In genomic region chr11:70432895-70433568, GRCm38 (mm10) we compare ENCODE assay signal across 8 mouse cellular contexts. TPM values are rescaled to one million over a fixed set of nuclear protein-coding genes. Genes with fewer than 3 reads are reported as not detected.
DNase-seq lines count a peak whose midpoint lies in the region; ATAC-seq and TF ChIP-seq lines count a peak whose summit lies in the region.

No protein-coding gene starts in this region.

- H3K36me3 ChIP-seq in kidney, postnatal 0 days (ENCODE audit: insufficient read depth, low read length) = 0 out of 2 replicates have a peak, but pooled peaks cover 11% of the 10 kb centered on the region
- peaks cover 44% of the 10 kb centered on the region for H3K36me3 ChIP-seq in G1E (replicated peaks)
- H3K36me3 ChIP-seq in erythroblast, embryonic 14.5 days (ENCODE audit: control insufficient read depth) = peaks cover 19% of the 10 kb centered on the region
- H3K36me3 ChIP-seq in stomach, embryonic 16.5 days (ENCODE audit: control insufficient read depth, insufficient read depth, low read length) = no peaks in the 10 kb centered on the region

- peak overlapping the region; percentile 74 for H3K9ac ChIP-seq in kidney, postnatal 0 days (ENCODE audit: low read depth, low read length)
- peak overlapping the region; percentile 88 for H3K9ac ChIP-seq in stomach, embryonic 16.5 days (ENCODE audit: low read length)

- no peak for TF ChIP-seq CTCF in kidney, postnatal 0 days (IDR thresholded peaks at IDR 0.05; ENCODE audit: low read depth)
- TF ChIP-seq CTCF in G1E (IDR thresholded peaks at IDR 0.05; ENCODE audit: low read depth, low read length) = no peak

- H3K4me1 ChIP-seq in kidney, postnatal 0 days (replicated peaks; ENCODE audit: insufficient read depth, low read length) = peaks cover 9% of the 10 kb centered on the region; the same call in 1 of the 2 replicates
- H3K4me1 ChIP-seq in G1E (ENCODE audit: insufficient read depth, low read depth, low read length) = peaks cover 63% of the 10 kb centered on the region
- peaks cover 42% of the 10 kb centered on the region for H3K4me1 ChIP-seq in erythroblast, embryonic 14.5 days (ENCODE audit: control insufficient read depth)
- H3K4me1 ChIP-seq in stomach, embryonic 16.5 days (ENCODE audit: control insufficient read depth, insufficient read depth, low read length) = peaks cover 13% of the 10 kb centered on the region

- no peaks in the 10 kb centered on the region for H3K9me3 ChIP-seq in kidney, postnatal 0 days (replicated peaks; ENCODE audit: low read length)
- no peaks in the 10 kb centered on the region for H3K9me3 ChIP-seq in G1E (replicated peaks)
- no peaks in the 10 kb centered on the region for H3K9me3 ChIP-seq in erythroblast, embryonic 14.5 days (ENCODE audit: control insufficient read depth, low read length)
- H3K9me3 ChIP-seq in stomach, embryonic 16.5 days (replicated peaks; ENCODE audit: control insufficient read depth, low read length) = no peaks in the 10 kb centered on the region

- 10% methylated on average over 15 of the region's 15 CpGs for WGBS in kidney, postnatal 0 days
- WGBS in stomach, embryonic 16.5 days = 8% methylated on average over 15 of the region's 15 CpGs

- no peaks in the 10 kb centered on the region for H3K27me3 ChIP-seq in kidney, postnatal 0 days (ENCODE audit: insufficient read depth, low read length)
- peaks cover 7% of the 10 kb centered on the region for H3K27me3 ChIP-seq in G1E (ENCODE audit: insufficient read depth, low read length)
- H3K27me3 ChIP-seq in erythroblast, embryonic 14.5 days (ENCODE audit: control insufficient read depth) = no peaks in the 10 kb centered on the region
- no peaks in the 10 kb centered on the region for H3K27me3 ChIP-seq in stomach, embryonic 16.5 days (ENCODE audit: control insufficient read depth, insufficient read depth, low read length)

- peak; percentile 14; the same call in 1 of the 2 replicates for ATAC-seq in kidney, postnatal 0 days (replicated peaks; ENCODE audit: low FRiP score, low read depth)
- ATAC-seq in G1E (ENCODE audit: extremely low read depth, insufficient number of reproducible peaks, low FRiP score, poor library complexity, severe bottlenecking) = peak; percentile 10; the same call in 1 of the 2 replicates
- ATAC-seq in inflammation-experienced regulatory T-cells, adult 6 months = peak; percentile 28
- ATAC-seq in stomach, embryonic 16.5 days (ENCODE audit: insufficient read depth, low FRiP score) = peak; percentile 3; the same call in 1 of the 2 replicates

- peak; percentile 29 for DNase-seq in kidney, postnatal 0 days (ENCODE audit: low spot score)
- DNase-seq in kidney, adult 8-10 months = no peak
- peak; percentile 63 for DNase-seq in G1E (ENCODE audit: low spot score)
- peak; percentile 45 for DNase-seq in lung, postnatal 25 days (ENCODE audit: low spot score)
- no peak for DNase-seq in gastrocnemius, postnatal 25 days

- H3K4me2 ChIP-seq in kidney, postnatal 0 days (ENCODE audit: low read length) = peak overlapping the region; percentile 95
- peak overlapping the region; percentile 82 for H3K4me2 ChIP-seq in stomach, embryonic 16.5 days (ENCODE audit: low read depth, low read length)

- H3K27ac ChIP-seq in kidney, postnatal 0 days = peak overlapping the region; percentile 51
- peak overlapping the region; percentile 74 for H3K27ac ChIP-seq in stomach, embryonic 16.5 days (ENCODE audit: low read length)

- peak overlapping the region; percentile 79 for H3K4me3 ChIP-seq in kidney, postnatal 0 days (replicated peaks; ENCODE audit: low read depth, low read length)
- H3K4me3 ChIP-seq in G1E (ENCODE audit: low read depth, low read length) = peak overlapping the region; percentile 79
- peak overlapping the region; percentile 80 for H3K4me3 ChIP-seq in erythroblast, embryonic 14.5 days (replicated peaks)
- H3K4me3 ChIP-seq in stomach, embryonic 16.5 days (replicated peaks; ENCODE audit: low read length) = peak overlapping the region; percentile 77

RNA-seq across cellular contexts. Expression of gene Arrb2, which starts 0.6 kb away (rescaled TPM):
- polyA plus RNA-seq in kidney, postnatal 0 days (2015; fragmentation: Nextera tagmentation; extraction: Ambion mirVana) = 12.0 and 13.5 TPM in 2 replicates
- 51.7 and 69.3 TPM in 2 replicates for total RNA-seq in G1E (2014; fragmentation: Nextera tagmentation)
- 97.1 and 114 TPM in 2 replicates for total RNA-seq in G1E (2017)
- polyA plus RNA-seq in G1E (2012) = 327 and 349 TPM in 2 replicates
- polyA plus RNA-seq in erythroblast, embryonic 14.5 days (2012) = 7.9 and 11.5 TPM in 2 replicates
- 100 to 1,000 TPM in 2 of 3 experiments, 10 to 100 TPM in 1; 50.6 to 129 (median 119) TPM for polyA plus RNA-seq in inflammation-experienced regulatory T-cells, adult 6 months (2017; shearing (Covaris generic))
- 14.7 and 14.8 TPM in 2 replicates for polyA plus RNA-seq in stomach, embryonic 16.5 days (2015; fragmentation: Nextera tagmentation; extraction: Ambion mirVana)
- 1 to 10 TPM; 7.5 to 9.0 TPM for total RNA-seq in gastrocnemius, postnatal 25 days (2021)

RNA-seq across cellular contexts. Expression of gene Med11, which starts 18.7 kb away (rescaled TPM):
- polyA plus RNA-seq in kidney, postnatal 0 days (2015; fragmentation: Nextera tagmentation; extraction: Ambion mirVana) = 33.5 and 38.3 TPM in 2 replicates
- 13.2 and 18.1 TPM in 2 replicates for total RNA-seq in G1E (2014; fragmentation: Nextera tagmentation)
- 37.0 and 42.4 TPM in 2 replicates for total RNA-seq in G1E (2017)
- 18.5 and 22.6 TPM in 2 replicates for polyA plus RNA-seq in G1E (2012)
- 1.1 and 2.3 TPM in 2 replicates for polyA plus RNA-seq in erythroblast, embryonic 14.5 days (2012)
- 10 to 100 TPM; 76.7 to 81.3 (median 80.3) TPM for polyA plus RNA-seq in inflammation-experienced regulatory T-cells, adult 6 months (2017; shearing (Covaris generic))
- 37.4 and 37.9 TPM in 2 replicates for polyA plus RNA-seq in stomach, embryonic 16.5 days (2015; fragmentation: Nextera tagmentation; extraction: Ambion mirVana)
- 1 to 10 TPM; 5.6 to 6.2 TPM for total RNA-seq in gastrocnemius, postnatal 25 days (2021)

RNA-seq across cellular contexts. Expression of gene Pelp1, which starts 23.2 kb away (rescaled TPM):
- 18.8 and 20.2 TPM in 2 replicates for polyA plus RNA-seq in kidney, postnatal 0 days (2015; fragmentation: Nextera tagmentation; extraction: Ambion mirVana)
- total RNA-seq in G1E (2014; fragmentation: Nextera tagmentation) (36.5 and 39.9 TPM in 2 replicates), G1E (2017) (6.9 and 7.8 TPM in 2 replicates)
- 104 and 111 TPM in 2 replicates for polyA plus RNA-seq in G1E (2012)
- 2.9 and 3.5 TPM in 2 replicates for polyA plus RNA-seq in erythroblast, embryonic 14.5 days (2012)
- 1 to 10 TPM; 5.2 to 7.3 (median 6.5) TPM for polyA plus RNA-seq in inflammation-experienced regulatory T-cells, adult 6 months (2017; shearing (Covaris generic))
- 32.0 and 32.2 TPM in 2 replicates for polyA plus RNA-seq in stomach, embryonic 16.5 days (2015; fragmentation: Nextera tagmentation; extraction: Ambion mirVana)
- 10 to 100 TPM; 15.5 to 18.5 TPM for total RNA-seq in gastrocnemius, postnatal 25 days (2021)

RNA-seq across cellular contexts. Expression of gene Zmynd15, which starts 26.2 kb away (rescaled TPM):
- 0.82 and 1.5 TPM in 2 replicates for polyA plus RNA-seq in kidney, postnatal 0 days (2015; fragmentation: Nextera tagmentation; extraction: Ambion mirVana)
- total RNA-seq in G1E (2014; fragmentation: Nextera tagmentation) = not detected in 2 replicates
- total RNA-seq in G1E (2017) = 0.06 and 0.66 TPM in 2 replicates
- polyA plus RNA-seq in G1E (2012) = not detected in 2 replicates
- polyA plus RNA-seq in erythroblast, embryonic 14.5 days (2012) = 0.02 TPM in 1 of 2 replicates, not detected in the other
- polyA plus RNA-seq in inflammation-experienced regulatory T-cells, adult 6 months (2017; shearing (Covaris generic)) = not detected
- polyA plus RNA-seq in stomach, embryonic 16.5 days (2015; fragmentation: Nextera tagmentation; extraction: Ambion mirVana) = 0.45 and 0.97 TPM in 2 replicates
- under 1 TPM; 0.38 to 0.97 TPM for total RNA-seq in gastrocnemius, postnatal 25 days (2021)

RNA-seq across cellular contexts. Expression of gene Cxcl16, which starts 26.8 kb away (rescaled TPM):
- polyA plus RNA-seq in kidney, postnatal 0 days (2015; fragmentation: Nextera tagmentation; extraction: Ambion mirVana) = 16.7 and 17.6 TPM in 2 replicates
- not detected in 2 replicates for total RNA-seq in G1E (2014; fragmentation: Nextera tagmentation)
- not detected in 2 replicates for total RNA-seq in G1E (2017)
- polyA plus RNA-seq in G1E (2012) = not detected in 2 replicates
- not detected in 2 replicates for polyA plus RNA-seq in erythroblast, embryonic 14.5 days (2012)
- polyA plus RNA-seq in inflammation-experienced regulatory T-cells, adult 6 months (2017; shearing (Covaris generic)) = under 1 TPM; 0.62 to 0.85 (median 0.72) TPM
- polyA plus RNA-seq in stomach, embryonic 16.5 days (2015; fragmentation: Nextera tagmentation; extraction: Ambion mirVana) = 9.0 and 10.5 TPM in 2 replicates
- 1 to 10 TPM; 1.3 to 2.0 TPM for total RNA-seq in gastrocnemius, postnatal 25 days (2021)

Comparison
In these comparisons a context has a peak if more than half of its experiments do, and no peak if none do; other contexts are left out.
1. DNase-seq: peak in kidney, postnatal 0 days (single experiment), G1E (single experiment) and lung, postnatal 25 days (single experiment); none in kidney, adult 8-10 months (0 of 2) and gastrocnemius, postnatal 25 days (single experiment).
2. Peak in every context shown above with its lines, with median percentiles within 50 percentile points of each other: ATAC-seq and H3K4me3 ChIP-seq.